In genomic region chr7:45554744-45555143, GRCm38 (mm10) we compare ENCODE assay signal across 27 mouse cellular contexts. TPM values are rescaled to one million over a fixed set of nuclear protein-coding genes. Genes with fewer than 3 reads are reported as not detected.
DNase-seq lines count a peak whose midpoint lies in the region; ATAC-seq and TF ChIP-seq lines count a peak whose summit lies in the region.
"Had no signal": no experiment of that assay in that cellular context is flagged by ENCODE, and none has a peak within 500 bp of the region (broad histone marks: within the 10 kb centered on the region; RNA-seq: fewer than 3 reads in every experiment).

TSS of gene Hsd17b14 (plus strand) at chr7:45554893.

- H3K36me3 ChIP-seq in heart, embryonic 12.5 days, result no peaks in the 10 kb centered on the region
- no peaks in the 10 kb centered on the region for H3K36me3 ChIP-seq in heart, embryonic 11.5 days (ENCODE audit: control insufficient read depth, insufficient read depth, low read length)
- H3K36me3 ChIP-seq in liver, adult 2 months (ENCODE audit: control insufficient read depth, insufficient read depth, low read length), result no peaks in the 10 kb centered on the region
- no peaks in the 10 kb centered on the region for H3K36me3 ChIP-seq in liver, postnatal 0 days (replicated peaks; ENCODE audit: insufficient read depth, low read length)
- H3K36me3 ChIP-seq in stomach, postnatal 0 days (ENCODE audit: control insufficient read depth, insufficient read depth, low read length), result no peaks in the 10 kb centered on the region
- H3K36me3 ChIP-seq: forebrain, embryonic 15.5 days; G1E; hindbrain, embryonic 12.5 days had no signal

- TF ChIP-seq EP300 in liver, postnatal 0 days (IDR thresholded peaks at IDR 0.05; ENCODE audit: low read depth), result no peak
- no peak for TF ChIP-seq EP300 in stomach, postnatal 0 days (optimal IDR thresholded peaks at IDR 0.05)

- no peaks in the 10 kb centered on the region for H3K79me2 ChIP-seq in liver, adult 2 months (ENCODE audit: control insufficient read depth, insufficient read depth, low read length)

- no peak for ATAC-seq in heart, embryonic 12.5 days (ENCODE audit: insufficient number of reproducible peaks, low FRiP score)
- ATAC-seq in heart, embryonic 11.5 days (replicated peaks; ENCODE audit: insufficient number of reproducible peaks, low FRiP score, low TSS enrichment), result no peak
- ATAC-seq in liver, postnatal 0 days, result no peak
- ATAC-seq in stomach, postnatal 0 days (ENCODE audit: low FRiP score, low TSS enrichment), result no peak
- ATAC-seq: forebrain, embryonic 15.5 days; inflammation-experienced regulatory T-cells, adult 6 months had no signal

- whole genome bisulfite sequencing in heart, embryonic 12.5 days, result 45% methylated on average over 8 of the region's 8 CpGs
- 43% methylated on average over 8 of the region's 8 CpGs for WGBS in heart, embryonic 11.5 days (ENCODE audit: insufficient replicate concordance)
- 65% methylated on average over 8 of the region's 8 CpGs for WGBS in liver, adult 2 months
- WGBS in liver, postnatal 0 days (ENCODE audit: insufficient replicate concordance), result 48% methylated on average over 8 of the region's 8 CpGs
- WGBS in stomach, postnatal 0 days, result 39% methylated on average over 8 of the region's 8 CpGs

- no peak for DNase-seq in liver, adult 2 months (ENCODE audit: extremely low read depth, low read depth, low spot score)
- no peak for DNase-seq in liver, postnatal 0 days
- DNase-seq in R1 (ENCODE audit: low read depth, low spot score), result peak; percentile 74
- DNase-seq in stomach, postnatal 0 days (ENCODE audit: low spot score), result no peak
- DNase-seq in right cerebral cortex, postnatal 25 days, result no peak
- DNase-seq: adrenal gland, postnatal 25 days; B cell, adult 2 months; cerebellum, adult 11 months; cerebellum, postnatal 14 days; embryo, embryonic 11 days; gastrocnemius, postnatal 25 days; heart, adult 2 months; lung, adult 18-20 months; midbrain, embryonic 14.5 days; spleen, adult 18-20 months; thymus, adult 18-20 months; thymus, postnatal 4 days had no signal

- H3K4me2 ChIP-seq in heart, embryonic 12.5 days, result no peak within 1 kb of the TSS
- no peak within 1 kb of the TSS for H3K4me2 ChIP-seq in heart, embryonic 11.5 days
- no peak within 1 kb of the TSS for H3K4me2 ChIP-seq in liver, postnatal 0 days (ENCODE audit: low read depth, low read length)
- no peak within 1 kb of the TSS for H3K4me2 ChIP-seq in stomach, postnatal 0 days (replicated peaks; ENCODE audit: low read depth)
- H3K4me2 ChIP-seq: forebrain, embryonic 15.5 days; hindbrain, embryonic 12.5 days had no signal

- no peak for TF ChIP-seq CTCF in liver, adult 2 months (IDR thresholded peaks at IDR 0.05; ENCODE audit: low read depth, low read length)
- no peak for TF ChIP-seq CTCF in liver, postnatal 0 days (IDR thresholded peaks at IDR 0.05; ENCODE audit: low read depth)
- TF ChIP-seq CTCF in stomach, postnatal 0 days (IDR thresholded peaks at IDR 0.05; ENCODE audit: low read depth), result no peak

- H3K9ac ChIP-seq in heart, embryonic 12.5 days, result 0 out of 2 replicates have a peak within 1 kb of the TSS, but pooled peaks have one; percentile 32
- H3K9ac ChIP-seq in heart, embryonic 11.5 days (ENCODE audit: low read depth, low read length), result no peak within 1 kb of the TSS
- H3K9ac ChIP-seq in liver, adult 2 months (ENCODE audit: low read depth, low read length), result peak within 1 kb of the TSS; percentile 23
- no peak within 1 kb of the TSS for H3K9ac ChIP-seq in liver, postnatal 0 days (replicated peaks)
- H3K9ac ChIP-seq in stomach, postnatal 0 days (ENCODE audit: low read length), result no peak within 1 kb of the TSS
- H3K9ac ChIP-seq: forebrain, embryonic 15.5 days; hindbrain, embryonic 12.5 days had no signal

- H3K4me3 ChIP-seq in heart, embryonic 12.5 days, result no peak within 1 kb of the TSS
- no peak within 1 kb of the TSS for H3K4me3 ChIP-seq in heart, embryonic 11.5 days (ENCODE audit: low read depth, low read length)
- H3K4me3 ChIP-seq in liver, adult 2 months (ENCODE audit: insufficient read depth, low read depth, low read length), result no peak within 1 kb of the TSS
- no peak within 1 kb of the TSS for H3K4me3 ChIP-seq in liver, postnatal 0 days (ENCODE audit: low read depth, low read length)
- no peak within 1 kb of the TSS for H3K4me3 ChIP-seq in stomach, postnatal 0 days (ENCODE audit: low read depth, low read length)
- H3K4me3 ChIP-seq: erythroblast, embryonic 14.5 days; forebrain, embryonic 15.5 days; heart, adult 2 months; hindbrain, embryonic 12.5 days; megakaryocyte, embryonic 14.5 days; myocyte had no signal

- H3K9me3 ChIP-seq in heart, embryonic 12.5 days (replicated peaks), result no peaks in the 10 kb centered on the region
- H3K9me3 ChIP-seq in heart, embryonic 11.5 days (replicated peaks; ENCODE audit: control insufficient read depth, low read length), result no peaks in the 10 kb centered on the region
- no peaks in the 10 kb centered on the region for H3K9me3 ChIP-seq in liver, postnatal 0 days (ENCODE audit: low read length)
- no peaks in the 10 kb centered on the region for H3K9me3 ChIP-seq in stomach, postnatal 0 days (ENCODE audit: control insufficient read depth, low read length)
- H3K9me3 ChIP-seq: forebrain, embryonic 15.5 days; G1E; hindbrain, embryonic 12.5 days; megakaryocyte, embryonic 14.5 days had no signal

- no peak for TF ChIP-seq POLR2A in liver, adult 2 months (IDR thresholded peaks at IDR 0.05; ENCODE audit: extremely low read depth, insufficient read depth, low read length)

- peaks cover 14% of the 10 kb centered on the region; the same call in 1 of the 2 replicates for H3K4me1 ChIP-seq in heart, embryonic 12.5 days (replicated peaks)
- no peaks in the 10 kb centered on the region for H3K4me1 ChIP-seq in heart, embryonic 11.5 days (ENCODE audit: control insufficient read depth, insufficient read depth, low read length)
- peaks cover 8% of the 10 kb centered on the region for H3K4me1 ChIP-seq in liver, adult 2 months (ENCODE audit: control insufficient read depth, insufficient read depth, low read length)
- H3K4me1 ChIP-seq in liver, postnatal 0 days (ENCODE audit: insufficient read depth), result peaks cover 6% of the 10 kb centered on the region
- H3K4me1 ChIP-seq in stomach, postnatal 0 days (replicated peaks; ENCODE audit: control insufficient read depth, insufficient read depth), result no peaks in the 10 kb centered on the region
- H3K4me1 ChIP-seq: forebrain, embryonic 15.5 days; hindbrain, embryonic 12.5 days had no signal

- H3K27ac ChIP-seq in heart, embryonic 12.5 days (ENCODE audit: poor library complexity, severe bottlenecking), result no peak within 1 kb of the TSS
- no peak within 1 kb of the TSS for H3K27ac ChIP-seq in heart, embryonic 11.5 days (ENCODE audit: low read depth, low read length)
- H3K27ac ChIP-seq in liver, adult 2 months (replicated peaks; ENCODE audit: insufficient read depth, low read depth, low read length), result peak within 1 kb of the TSS; percentile 64
- no peak within 1 kb of the TSS for H3K27ac ChIP-seq in liver, postnatal 0 days (ENCODE audit: low read depth)
- no peak within 1 kb of the TSS for H3K27ac ChIP-seq in stomach, postnatal 0 days (replicated peaks)
- H3K27ac ChIP-seq: forebrain, embryonic 15.5 days; heart, adult 2 months; hindbrain, embryonic 12.5 days had no signal

- 0 out of 2 replicates have a peak, but pooled peaks cover 3% of the 10 kb centered on the region for H3K27me3 ChIP-seq in heart, embryonic 12.5 days (replicated peaks)
- H3K27me3 ChIP-seq in heart, embryonic 11.5 days (ENCODE audit: control insufficient read depth, insufficient read depth, low read length), result no peaks in the 10 kb centered on the region
- H3K27me3 ChIP-seq in liver, adult 2 months (ENCODE audit: control insufficient read depth, insufficient read depth, low read length), result no peaks in the 10 kb centered on the region
- H3K27me3 ChIP-seq in liver, postnatal 0 days (ENCODE audit: insufficient read depth, low read length), result no peaks in the 10 kb centered on the region
- H3K27me3 ChIP-seq in stomach, postnatal 0 days (ENCODE audit: control insufficient read depth, insufficient read depth, low read length), result no peaks in the 10 kb centered on the region
- H3K27me3 ChIP-seq: forebrain, embryonic 15.5 days; hindbrain, embryonic 12.5 days had no signal

RNA-seq across cellular contexts. Expression of gene Hsd17b14, which starts in this region (rescaled TPM):
- 0.64 and 0.70 TPM in 2 replicates for polyA plus RNA-seq in heart, embryonic 12.5 days (2016; fragmentation: Nextera tagmentation; extraction: Ambion mirVana)
- 0.31 and 1.5 TPM in 2 replicates for polyA plus RNA-seq in heart, embryonic 11.5 days (2014; fragmentation: Nextera tagmentation; extraction: Ambion mirVana)
- not detected in 2 replicates for total RNA-seq in liver, adult 2 months (2014; rRNA removed)
- polyA plus RNA-seq in liver, adult 2 months (2012; rRNA removed), result not detected in 2 replicates
- polyA plus RNA-seq in liver, postnatal 0 days (2015; fragmentation: Nextera tagmentation; extraction: Ambion mirVana), result 0.24 and 0.62 TPM in 2 replicates
- 16.6 and 16.9 TPM in 2 replicates for polyA plus RNA-seq in stomach, postnatal 0 days (2015; fragmentation: Nextera tagmentation; extraction: Ambion mirVana)
- total RNA-seq: layer of hippocampus, postnatal 14 days had no signal
- polyA plus RNA-seq: forebrain, embryonic 15.5 days; midbrain, embryonic 14.5 days had no signal

Comparison
In these comparisons a context has a peak if more than half of its experiments do, and no peak if none do; other contexts are left out.
1. H3K9ac ChIP-seq: peak in heart, embryonic 12.5 days (single experiment) and liver, adult 2 months (single experiment); none in heart, embryonic 11.5 days (single experiment), liver, postnatal 0 days (single experiment) and stomach, postnatal 0 days (single experiment).